Mouse (Mus musculus) limb, embryonic 14.5 days (tissue): ENCODE results near the gene Mthfd2l. TPM values are rescaled to one million over a fixed set of nuclear protein-coding genes. Genes with fewer than 3 reads are reported as not detected.

Experiments
- ATAC-seq: fragments of 200-750 bp; cut with Nextera tagmentation; 2 replicates; pipeline ENCODE4 v1.8.0; 2017; ENCODE audit warnings: low read depth, moderate number of reproducible peaks, moderate TSS enrichment; ENCODE audit not compliant: low FRiP score
- DNase-seq: peaks from one replicate; pipeline ENCODE4 v3.0.0-alpha.2; 2015; ENCODE audit warnings: low spot score
- H3K27ac ChIP-seq: fragments of 300-500 bp; sonication (generic); replicated peaks from 2 replicates; pipeline ENCODE4 v1.5.1; 2014; ENCODE audit warnings: low read depth, mild to moderate bottlenecking, low read length, moderate library complexity, mixed read lengths
- H3K27me3 ChIP-seq: fragments of 300-500 bp; sonication (generic); 2 replicates; pipeline ENCODE4 v1.6.1; 2014; ENCODE audit warnings: low read length, mixed read lengths; ENCODE audit not compliant: control insufficient read depth, insufficient read depth
- H3K36me3 ChIP-seq: fragments of 300-500 bp; sonication (generic); 2 replicates; pipeline ENCODE4 v1.6.1; 2014; ENCODE audit warnings: mild to moderate bottlenecking, low read length, moderate library complexity, mixed read lengths; ENCODE audit not compliant: control insufficient read depth, insufficient read depth
- H3K4me1 ChIP-seq: fragments of 300-500 bp; sonication (generic); 2 replicates; pipeline ENCODE4 v1.6.1; 2014; ENCODE audit warnings: antibody characterized with exemption, low read length, mixed read lengths; ENCODE audit not compliant: control insufficient read depth, insufficient read depth
- H3K4me2 ChIP-seq: fragments of 300-500 bp; sonication (generic); replicated peaks from 2 replicates; pipeline ENCODE4 v1.6.1; 2014; ENCODE audit warnings: low read depth, mild to moderate bottlenecking, low read length, moderate library complexity; ENCODE audit not compliant: severe bottlenecking
- H3K4me3 ChIP-seq: fragments of 300-500 bp; sonication (generic); replicated peaks from 2 replicates; pipeline ENCODE4 v1.5.1; 2014; ENCODE audit warnings: low read length
- H3K9ac ChIP-seq: fragments of 300-500 bp; sonication (generic); 2 replicates; pipeline ENCODE4 v1.6.1; 2014; ENCODE audit warnings: mild to moderate bottlenecking, low read depth, low read length, moderate library complexity; ENCODE audit not compliant: severe bottlenecking
- H3K9me3 ChIP-seq: fragments of 300-500 bp; sonication (generic); 2 replicates; pipeline ENCODE4 v1.6.1; 2016; ENCODE audit warnings: low read length; ENCODE audit not compliant: control insufficient read depth
- POLR2A ChIP-seq: fragments of 200-500 bp; IDR thresholded peaks from 2 replicates; pipeline ENCODE4 v1.8.0; 2012; ENCODE audit warnings: inconsistent platforms, mild to moderate bottlenecking, moderate library complexity, borderline replicate concordance; ENCODE audit not compliant: insufficient read depth, insufficient read length; ENCODE audit errors: extremely low read depth
- WGBS: fragments of 180-500 bp; shearing (Covaris S2); extraction: QIAGEN DNeasy Blood & Tissue Kit; methylation state at CpG from one replicate; pipeline ENCODE4 v1.1.7; 2014; 5-methylcytosine and 5-hydroxymethylcytosine counted together
- polyA plus RNA-seq, 2 experiments: library from polyadenylated mRNA; depleted of rRNA in 1 of 2; stranded (reverse) in 1 of 2; unstranded in 1 of 2; fragments of >200 nt; fragmentation: Nextera tagmentation in 1 of 2; extraction: Ambion mirVana in 1 of 2; gene quantifications; 2 replicates each; pipeline versions ENCODE4 v1.2.1 to v1.2.3; 2012 to 2014

Mthfd2l gene
- polyA plus RNA-seq, 2 experiments: 50.7 to 55.0 TPM

DNA sequence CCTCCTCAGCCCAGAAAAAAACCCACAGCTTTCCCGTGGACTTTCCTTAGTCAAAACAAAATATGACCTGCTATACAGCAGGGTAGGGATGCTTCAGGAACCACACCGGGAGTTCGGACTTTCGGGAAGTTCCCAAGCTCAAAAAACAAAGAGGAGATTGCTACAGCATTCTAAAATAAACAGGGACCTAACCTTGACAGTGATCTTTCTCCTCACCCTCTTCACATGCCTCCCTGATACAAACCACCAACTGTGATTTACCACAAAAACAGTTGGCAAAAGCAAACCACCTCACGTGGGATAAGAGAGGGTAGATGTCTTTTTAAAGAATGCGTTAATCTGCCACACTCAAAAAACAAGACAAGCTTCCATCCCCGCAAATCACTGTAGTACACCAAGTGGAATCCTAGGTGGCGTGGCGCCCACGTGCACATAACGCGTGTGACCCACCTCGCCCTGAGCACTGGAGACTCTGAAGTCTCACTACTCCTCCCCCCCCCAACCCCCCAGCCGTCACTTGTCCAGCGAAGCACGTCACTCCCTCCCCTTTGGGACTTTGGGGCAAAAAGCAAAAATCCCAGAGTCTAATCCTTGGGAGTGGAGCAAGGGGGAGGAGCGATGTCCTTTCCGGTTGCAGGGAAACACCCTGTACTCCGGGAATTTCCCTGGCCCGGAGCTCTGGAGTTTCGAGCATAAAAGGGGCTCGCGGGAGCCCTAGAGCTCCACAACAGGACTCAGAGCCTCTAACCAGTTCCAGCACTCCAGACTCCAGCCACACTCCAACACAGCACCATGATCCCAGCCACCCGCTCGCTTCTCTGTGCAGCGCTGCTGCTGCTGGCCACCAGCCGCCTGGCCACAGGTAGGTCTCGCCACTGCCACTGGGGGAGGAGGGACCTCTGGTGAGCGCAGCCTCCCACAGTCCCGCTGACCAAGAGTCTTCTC lies 40.1 kb upstream of the Mthfd2l start, which contains the start of gene Cxcl1:
Cxcl1 (plus strand) TSS at position 723 of the 945 bp plus-strand sequence.
- DNase-seq (peak; percentile 46), ATAC-seq (peak; percentile 70)
- Histone ChIP-seq H3K4me3 (peak within 1 kb of the TSS; percentile 44), H3K4me1 (peaks cover 6% of the 10 kb centered on the region), H3K27ac (no peak within 1 kb of the TSS), H3K27me3 (no peaks in the 10 kb centered on the region; the same call in 1 of the 2 replicates), H3K9me3 (no peaks in the 10 kb centered on the region), H3K9ac (peak within 1 kb of the TSS; percentile 55), H3K4me2 (peak within 1 kb of the TSS; percentile 78), H3K36me3 (no peaks in the 10 kb centered on the region)
- 11% methylated on average over 30 of the region's 30 CpGs for WGBS
- TF ChIP-seq POLR2A: no peak

DNA sequence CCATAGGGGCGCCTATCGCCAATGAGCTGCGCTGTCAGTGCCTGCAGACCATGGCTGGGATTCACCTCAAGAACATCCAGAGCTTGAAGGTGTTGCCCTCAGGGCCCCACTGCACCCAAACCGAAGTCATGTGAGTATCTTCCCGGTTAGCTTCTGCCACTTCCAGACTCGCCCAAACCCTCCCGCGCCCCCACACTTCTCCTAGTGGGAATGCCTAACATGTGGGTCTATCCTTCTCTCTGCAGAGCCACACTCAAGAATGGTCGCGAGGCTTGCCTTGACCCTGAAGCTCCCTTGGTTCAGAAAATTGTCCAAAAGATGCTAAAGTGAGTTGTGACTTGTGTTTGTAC lies 39.5 kb upstream of the Mthfd2l start:
- TF ChIP-seq POLR2A: no peak
- H3K9ac ChIP-seq: peak overlapping the region; percentile 55
- H3K36me3 ChIP-seq: no peaks in the 10 kb centered on the region
- DNase-seq (no peak), ATAC-seq (peak; percentile 55; the same call in 1 of the 2 replicates)
- no peaks in the 10 kb centered on the region for H3K9me3 ChIP-seq
- H3K4me2 ChIP-seq: peak overlapping the region; percentile 78
- peaks cover 6% of the 10 kb centered on the region for H3K4me1 ChIP-seq
- H3K4me3 ChIP-seq: peak overlapping the region; percentile 44
- 37% methylated on average over 10 of the region's 10 CpGs for WGBS
- H3K27ac ChIP-seq: no peak overlapping the region
- H3K27me3 ChIP-seq: no peaks in the 10 kb centered on the region; the same call in 1 of the 2 replicates

DNA sequence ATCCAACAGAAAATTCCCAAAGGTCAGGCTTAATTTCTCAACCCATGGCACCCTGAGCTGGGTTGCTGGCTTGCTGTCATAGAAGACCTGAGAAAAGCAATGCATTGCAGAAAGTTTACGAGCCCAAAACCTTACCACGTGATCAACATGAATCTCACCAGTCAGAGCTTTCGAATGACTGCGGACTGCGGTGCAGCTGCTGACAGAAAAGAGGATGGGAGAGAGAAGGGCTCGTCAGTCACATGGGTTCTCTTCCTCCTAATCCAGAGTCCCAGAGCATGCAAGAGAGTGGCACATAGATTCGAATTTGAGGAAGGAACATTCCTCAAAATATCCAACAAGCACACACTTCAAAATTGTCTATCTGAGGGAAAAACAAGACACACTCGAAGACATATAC lies 36.7 kb upstream of the Mthfd2l start:
- Histone ChIP-seq H3K27ac (no peak overlapping the region), H3K9me3 (no peaks in the 10 kb centered on the region), H3K27me3 (no peaks in the 10 kb centered on the region; the same call in 1 of the 2 replicates), H3K4me3 (no peak overlapping the region), H3K9ac (no peak overlapping the region), H3K4me2 (no peak overlapping the region), H3K36me3 (no peaks in the 10 kb centered on the region), H3K4me1 (peaks cover 6% of the 10 kb centered on the region)
- TF ChIP-seq POLR2A: no peak
- DNase-seq: no peak
- no peak for ATAC-seq
- WGBS: 64% methylated on average over 8 of the region's 8 CpGs

DNA sequence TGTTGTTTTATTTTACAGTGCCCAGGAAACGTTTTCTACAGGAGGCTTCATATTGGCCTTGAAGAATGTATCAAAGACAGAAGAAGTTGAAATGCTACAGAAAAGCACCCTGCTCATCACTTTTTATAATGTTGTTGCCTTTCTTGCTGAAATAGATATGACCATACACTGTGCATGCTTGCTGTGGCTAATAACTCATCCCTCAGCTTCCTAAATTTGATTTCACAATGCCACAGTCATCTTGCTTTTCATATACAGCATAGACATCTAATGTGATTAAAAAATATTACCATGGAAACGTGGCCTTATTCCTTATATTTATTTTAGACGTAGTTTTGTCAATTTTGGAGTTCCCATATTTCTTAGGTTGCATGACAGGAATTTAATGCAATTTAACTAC lies 33.5 kb upstream of the Mthfd2l start:
- Histone ChIP-seq H3K27me3 (no peaks in the 10 kb centered on the region), H3K36me3 (no peaks in the 10 kb centered on the region), H3K9ac (no peak overlapping the region), H3K4me2 (no peak overlapping the region), H3K4me1 (peaks cover 9% of the 10 kb centered on the region), H3K27ac (no peak overlapping the region), H3K9me3 (no peaks in the 10 kb centered on the region), H3K4me3 (no peak overlapping the region)
- 77% methylated on average over 3 of the region's 3 CpGs for WGBS
- TF ChIP-seq POLR2A: no peak
- ATAC-seq: no peak
- DNase-seq: no peak

DNA sequence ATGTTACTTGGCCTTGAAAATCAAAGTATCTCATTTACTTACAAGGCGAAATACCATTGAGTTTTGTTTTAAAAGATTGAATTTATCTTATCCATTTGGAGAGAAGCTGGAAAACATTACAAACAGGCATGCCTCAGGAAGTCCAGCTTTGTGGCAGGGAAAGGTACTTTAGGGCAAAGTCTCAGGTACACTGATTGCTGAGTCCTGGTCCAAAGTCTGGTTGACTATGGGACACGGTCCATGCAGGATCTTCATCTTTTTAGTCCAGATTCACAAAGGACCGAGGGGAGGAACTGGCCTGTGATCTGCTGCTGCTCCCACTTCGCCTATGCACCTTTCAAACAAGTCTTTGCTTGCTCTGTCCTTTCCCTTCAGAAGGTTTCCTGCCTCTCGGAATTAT lies 31.6 kb upstream of the Mthfd2l start:
- Histone ChIP-seq H3K9me3 (no peaks in the 10 kb centered on the region), H3K9ac (no peak overlapping the region), H3K27ac (no peak overlapping the region), H3K36me3 (no peaks in the 10 kb centered on the region), H3K4me2 (no peak overlapping the region), H3K27me3 (peaks cover 12% of the 10 kb centered on the region; the same call in 1 of the 2 replicates), H3K4me3 (no peak overlapping the region), H3K4me1 (peaks cover 18% of the 10 kb centered on the region)
- no peak for TF ChIP-seq POLR2A
- 73% methylated on average over 5 of the region's 5 CpGs for WGBS
- ATAC-seq (no peak), DNase-seq (no peak)
